Mouse (Mus musculus) left cerebral cortex, postnatal 36 days (tissue): Measurements from ENCODE around the gene Arhgap18. TPM values are rescaled to one million over a fixed set of nuclear protein-coding genes. Genes with fewer than 3 reads are reported as not detected.
A peak's percentile ranks its signal among the peaks of the same experiment; 100 is the strongest.
"Not testable (repeated sequence)": the region's sequence is repeated elsewhere in the genome, so short reads cannot be mapped to it uniquely, and the experiment has no call there.

Experiments used
- DNase-seq, 2 experiments: peaks; one replicate each; pipeline ENCODE4 v3.0.0; 2021 to 2022; ENCODE audit warnings: low spot score in 2 of 2, mixed read lengths in 1 of 2
- intact Hi-C: fragments of 180-260 bp; cut with DNase I; formaldehyde crosslinking; loops from one replicate; pipeline ENCODE4 v1.15.1; 2025
- total RNA-seq, 2 experiments: library from RNA; stranded (reverse); gene quantifications; 2 replicates each; pipeline ENCODE4 v1.2.3; 2021

Gene Arhgap18
- total RNA-seq, 2 experiments from 2014 or later, result 7.2 to 11.3 TPM

GRCm38 (mm10) chr10:26878924-26879600 lies 125.8 kb downstream of the Arhgap18 start:
- DNase-seq, result no peak
- intact Hi-C loops, result no loop called here

GRCm38 (mm10) chr10:26884949-26885348 lies 131.7 kb downstream of the Arhgap18 start:
- DNase-seq, result peak; percentile 8 to 11
- intact Hi-C loops, result no loop called here

GRCm38 (mm10) chr10:26889226-26889625 lies 136.0 kb downstream of the Arhgap18 start:
- no peak for DNase-seq
- intact Hi-C loops, result loop anchor here (2.0 kb wide), 1 partner anchor 516 kb away; no protein-coding TSS in a partner anchor

GRCm38 (mm10) chr10:26889754-26890153 lies 136.5 kb downstream of the Arhgap18 start:
- intact Hi-C loops, result loop anchor here (1.0 to 5.0 kb wide), 4 partner anchors 137 to 517 kb away; partner anchors contain the start of gene Arhgap18
- DNase-seq, result no peak

GRCm38 (mm10) chr10:26890269-26890955 lies 137.2 kb downstream of the Arhgap18 start:
- DNase-seq, result peak; percentile 29 to 38

GRCm38 (mm10) chr10:26893091-26893490 lies 139.9 kb downstream of the Arhgap18 start:
- intact Hi-C loops, result loop anchor here (5.0 kb wide), 1 partner anchor 141 kb away; the partner anchor contains the start of gene Arhgap18
- no peak for DNase-seq

More at GRCm38 (mm10) chr10:26890269-26890955, 137.2 kb downstream of the Arhgap18 start:
- intact Hi-C loops, result loop anchor here (1.0 to 5.0 kb wide), 3 partner anchors 138 to 396 kb away; partner anchors contain the start of gene Arhgap18

- intact Hi-C loops, result no loop called here
- no peak for DNase-seq
Observed at GRCm38 (mm10) chr10:26895726-26896125, 142.5 kb downstream of the Arhgap18 start.

- no peak for DNase-seq
- intact Hi-C loops, result no loop called here
Observed at GRCm38 (mm10) chr10:26900426-26900825, 147.2 kb downstream of the Arhgap18 start.

- no peak for DNase-seq
- intact Hi-C loops, result no loop called here
Observed at GRCm38 (mm10) chr10:26903781-26904180, 150.6 kb downstream of the Arhgap18 start.

GRCm38 (mm10) chr10:26911176-26911575 lies 158.0 kb downstream of the Arhgap18 start:
- no peak for DNase-seq

GRCm38 (mm10) chr10:26912112-26912797 lies 159.0 kb downstream of the Arhgap18 start:
- intact Hi-C loops, result no loop called here
- no peak for DNase-seq

More at GRCm38 (mm10) chr10:26911176-26911575, 158.0 kb downstream of the Arhgap18 start:
- intact Hi-C loops, result no loop called here

GRCm38 (mm10) chr10:26912807-26913206 lies 159.6 kb downstream of the Arhgap18 start:
- DNase-seq, result no peak
- intact Hi-C loops, result no loop called here

- intact Hi-C loops, result loop anchor here (2.0 kb wide), 1 partner anchor 75 kb away; no protein-coding TSS in a partner anchor
Observed at GRCm38 (mm10) chr10:26919307-26919977, 166.2 kb downstream of the Arhgap18 start.

GRCm38 (mm10) chr10:26920383-26920979 lies 167.3 kb downstream of the Arhgap18 start:
- intact Hi-C loops, result no loop called here
- no peak for DNase-seq

More at GRCm38 (mm10) chr10:26919307-26919977, 166.2 kb downstream of the Arhgap18 start:
- peak in 1 of 2 experiments; percentile 35 for DNase-seq

- intact Hi-C loops, DNase-seq: not testable (repeated sequence)
Observed at GRCm38 (mm10) chr10:26936056-26936455, 182.8 kb downstream of the Arhgap18 start.

- intact Hi-C loops, DNase-seq: not testable (repeated sequence)
Observed at GRCm38 (mm10) chr10:26938464-26938863, 185.2 kb downstream of the Arhgap18 start.

- DNase-seq, result no peak
- intact Hi-C loops, result no loop called here
Observed at GRCm38 (mm10) chr10:26939549-26939948, 186.3 kb downstream of the Arhgap18 start.

- intact Hi-C loops, result no loop called here
Observed at GRCm38 (mm10) chr10:26948331-26948730, 195.1 kb downstream of the Arhgap18 start.

GRCm38 (mm10) chr10:26949667-26950066 lies 196.4 kb downstream of the Arhgap18 start:
- intact Hi-C loops, result no loop called here

More at GRCm38 (mm10) chr10:26948331-26948730, 195.1 kb downstream of the Arhgap18 start:
- no peak for DNase-seq

More at GRCm38 (mm10) chr10:26949667-26950066, 196.4 kb downstream of the Arhgap18 start:
- no peak for DNase-seq
